Mouse (Mus musculus): ENCODE results near the gene Trip4.

DNA sequence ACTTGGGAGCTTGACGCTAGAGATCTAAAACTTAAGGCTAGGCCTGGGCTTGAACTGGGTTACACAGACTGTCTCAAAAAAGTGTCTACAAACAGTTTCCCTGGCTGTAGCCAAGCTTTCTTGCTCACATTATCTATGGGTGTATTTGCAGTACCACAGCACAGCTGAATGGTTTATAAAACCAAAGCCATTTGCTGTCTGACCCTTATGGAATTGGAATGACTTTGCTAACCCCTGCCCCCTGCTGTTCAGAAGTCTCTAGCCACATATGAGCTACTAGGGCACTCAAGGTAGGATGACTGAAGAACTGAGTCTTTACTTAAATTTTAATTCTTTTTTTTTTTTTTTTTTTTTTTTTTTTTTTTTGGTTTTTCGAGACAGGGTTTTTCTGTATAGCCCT is 79.2 kb downstream of the Trip4 start:
- no peak for TF ChIP-seq CTCF (IDR thresholded peaks at IDR 0.05; ENCODE audit: control insufficient read depth, insufficient read depth, low read length)
- TF ChIP-seq POLR2A (IDR thresholded peaks at IDR 0.05; ENCODE audit: borderline replicate concordance, control insufficient read depth, low read depth, low read length): no peak
